Mouse (Mus musculus) Muller cell, postnatal 12 days (primary cell): Measurements from ENCODE around the gene Tas2r102.
A peak's percentile ranks its signal among the peaks of the same experiment; 100 is the strongest.

ENCODE experiments used
- DNase-seq: peaks from one replicate; pipeline ENCODE4 v3.0.0-alpha.2; 2015; ENCODE audit errors: inconsistent ontology term

The Tas2r102 gene

DNA sequence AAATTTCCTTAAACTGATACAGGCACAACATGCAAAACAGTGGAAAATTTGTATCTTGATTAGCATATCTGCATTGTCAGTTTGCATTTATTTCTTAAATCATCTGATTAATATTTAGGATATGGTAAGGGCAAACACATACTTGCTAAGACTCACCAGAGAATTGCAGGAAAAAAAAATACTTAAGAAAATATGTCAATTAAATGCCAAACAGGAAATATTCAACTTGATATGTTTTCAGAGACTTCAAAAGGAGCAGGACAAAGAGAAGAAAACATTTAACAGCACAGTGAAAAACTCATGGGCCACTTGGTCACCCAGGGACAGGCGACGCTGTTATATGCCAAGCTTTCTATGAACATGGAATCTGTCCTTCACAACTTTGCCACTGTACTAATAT lies at the start of gene Tas2r102:
Tas2r102 (plus strand) TSS at position 301 of the 400 bp plus-strand sequence.
- DNase-seq: no peak

GRCm38 (mm10) chr6:132737935-132738334 lies 24.0 kb upstream of the Tas2r102 start, which contains the start of gene Tas2r115:
Gene Tas2r115 (minus strand): TSS chr6:132738035.
- no peak for DNase-seq

GRCm38 (mm10) chr6:132750206-132750605 lies 11.7 kb upstream of the Tas2r102 start:
- peak; percentile 54 for DNase-seq

- no peak for DNase-seq
These were observed 7.5 kb upstream of the Tas2r102 start, which contains the start of gene Tas2r124 for GRCm38 (mm10) chr6:132754430-132754829. Gene Tas2r124 (plus strand): TSS chr6:132754730.

DNA sequence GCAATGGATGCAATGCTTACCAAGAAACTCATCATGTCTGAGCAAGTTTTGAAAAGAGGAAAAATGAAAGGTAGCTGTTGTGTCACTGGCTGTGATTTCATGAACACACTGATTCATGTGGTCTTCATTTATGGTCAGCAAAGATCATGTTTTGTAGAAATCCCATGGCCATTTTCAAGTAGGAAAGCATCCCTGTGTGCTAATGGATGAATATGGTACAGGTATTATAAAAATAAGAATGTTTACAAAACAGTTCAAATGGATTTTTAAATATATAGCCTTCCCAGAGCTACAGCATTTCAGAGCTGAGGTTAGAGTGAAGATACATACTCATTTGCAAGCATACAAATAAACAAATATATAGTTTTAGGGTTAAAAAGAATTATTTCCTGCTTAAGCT lies 16.1 kb downstream of the Tas2r102 start, which contains the start of gene Tas2r136:
Tas2r136 (minus strand) TSS at position 101 of the 400 bp plus-strand sequence.
- no peak for DNase-seq

DNA sequence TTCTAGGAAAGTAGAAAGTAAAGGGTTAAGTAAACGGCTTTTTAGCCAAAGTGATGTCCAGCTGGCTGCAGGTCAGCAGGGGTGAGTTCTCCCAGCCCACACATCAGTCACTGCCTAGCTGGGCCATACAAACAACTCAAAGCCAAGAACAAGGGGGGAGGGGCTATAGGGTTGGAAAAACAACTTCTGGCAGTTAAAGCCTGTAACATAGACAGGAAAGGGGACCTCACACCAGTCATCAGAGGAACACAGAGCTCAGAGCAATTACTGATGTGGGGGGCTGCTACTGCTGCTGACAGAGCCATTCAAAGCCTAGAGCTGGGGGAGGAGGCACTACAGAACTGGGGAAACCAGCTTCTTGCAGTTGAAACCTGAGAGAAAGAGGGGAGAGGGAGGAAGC lies 33.5 kb downstream of the Tas2r102 start:
- no peak for DNase-seq

DNA sequence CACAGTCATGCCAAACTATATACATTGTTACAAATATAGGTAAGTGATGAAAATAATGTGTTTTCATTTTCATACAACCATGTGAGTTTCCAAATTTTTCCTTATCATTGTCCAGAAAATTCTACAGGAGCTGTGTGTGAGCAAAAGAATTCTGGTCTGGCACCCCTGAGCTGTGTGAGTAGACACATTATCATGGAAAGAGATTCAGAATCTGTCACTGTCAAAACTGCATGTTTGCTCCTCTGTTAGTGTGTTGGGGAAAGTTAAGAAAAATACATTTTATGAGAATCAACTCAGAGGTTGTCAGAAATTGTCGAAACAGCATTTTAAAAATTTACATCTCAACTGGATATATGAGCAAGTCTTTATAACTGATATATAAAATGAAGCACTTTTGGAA lies 40.6 kb downstream of the Tas2r102 start, which contains the start of gene Tas2r117:
Tas2r117 (plus strand) TSS at position 301 of the 400 bp plus-strand sequence.
- no peak for DNase-seq
